Mouse (Mus musculus) heart, adult 11 months (tissue): ENCODE results near the gene Kif2b.
A peak's percentile ranks its signal among the peaks of the same experiment; 100 is the strongest.

ENCODE experiments used
- DNase-seq: peaks from one replicate; pipeline ENCODE4 v3.0.0; 2022

Gene Kif2b

GRCm38 (mm10) chr11:91577317-91577716, at the start of gene Kif2b:
TSS of gene Kif2b (minus strand) at chr11:91577558.
- peak; percentile 81 for DNase-seq

- no peak for DNase-seq
Measured at GRCm38 (mm10) chr11:91593088-91593487, 15.7 kb upstream of the Kif2b start.

- no peak for DNase-seq
Measured at GRCm38 (mm10) chr11:91576856-91577255, 502 bp downstream of the Kif2b start.

GRCm38 (mm10) chr11:91575406-91575805, 2.0 kb downstream of the Kif2b start:
- no peak for DNase-seq

GRCm38 (mm10) chr11:91574477-91574876, 2.9 kb downstream of the Kif2b start:
- DNase-seq = no peak

GRCm38 (mm10) chr11:91530737-91531136, 46.6 kb downstream of the Kif2b start:
- DNase-seq = no peak
